Mouse (Mus musculus): Measurements from ENCODE around the gene Evc2. TPM values are rescaled to one million over a fixed set of nuclear protein-coding genes. Genes with fewer than 3 reads are reported as not detected.

Evc2 gene
- polyA plus RNA-seq, 1 experiment from 2014 or later = 21.6 TPM

- Histone ChIP-seq H3K4me3 (ENCODE audit: low read depth, low read length) (no peak overlapping the region), H3K4me2 (no peak overlapping the region), H3K9me3 (ENCODE audit: low read depth, low read length) (no peaks in the 10 kb centered on the region), H3K27ac (ENCODE audit: low read depth) (no peak overlapping the region), H3K27me3 (ENCODE audit: insufficient read depth, low read length) (no peaks in the 10 kb centered on the region), H3K36me3 (ENCODE audit: insufficient read depth) (peaks cover 34% of the 10 kb centered on the region; the same call in 1 of the 2 replicates), H3K4me1 (ENCODE audit: insufficient read depth) (no peaks in the 10 kb centered on the region), H3K9ac (no peak overlapping the region)
- no peak for TF ChIP-seq CTCF (IDR thresholded peaks at IDR 0.05; ENCODE audit: low read depth)
- ATAC-seq (ENCODE audit: insufficient read depth) (no peak), DNase-seq (no peak)
- WGBS = 63% methylated on average over 4 of the region's 5 CpGs
Observed at GRCm38 (mm10) chr5:37362618-37363017, 24.3 kb downstream of the Evc2 start.

- Histone ChIP-seq H3K27me3 (ENCODE audit: insufficient read depth, low read length) (no peaks in the 10 kb centered on the region), H3K4me2 (no peak overlapping the region), H3K27ac (ENCODE audit: low read depth) (no peak overlapping the region), H3K4me1 (ENCODE audit: insufficient read depth) (no peaks in the 10 kb centered on the region), H3K9me3 (ENCODE audit: low read depth, low read length) (no peaks in the 10 kb centered on the region), H3K9ac (no peak overlapping the region), H3K36me3 (ENCODE audit: insufficient read depth) (peaks cover 35% of the 10 kb centered on the region; the same call in 1 of the 2 replicates), H3K4me3 (ENCODE audit: low read depth, low read length) (no peak overlapping the region)
- DNase-seq (no peak), ATAC-seq (ENCODE audit: insufficient read depth) (no peak)
- no peak for TF ChIP-seq CTCF (IDR thresholded peaks at IDR 0.05; ENCODE audit: low read depth)
- 49% methylated on average over 5 of the region's 5 CpGs for whole genome bisulfite sequencing
Observed at GRCm38 (mm10) chr5:37363284-37363683, 25.0 kb downstream of the Evc2 start.

- H3K4me3 ChIP-seq (ENCODE audit: low read depth, low read length) = no peak overlapping the region
- H3K27me3 ChIP-seq (ENCODE audit: insufficient read depth, low read length) = no peaks in the 10 kb centered on the region
- H3K9ac ChIP-seq = no peak overlapping the region
- no peaks in the 10 kb centered on the region for H3K4me1 ChIP-seq (ENCODE audit: insufficient read depth)
- DNase-seq (no peak), ATAC-seq (ENCODE audit: insufficient read depth) (no peak)
- H3K27ac ChIP-seq (ENCODE audit: low read depth) = no peak overlapping the region
- TF ChIP-seq CTCF (IDR thresholded peaks at IDR 0.05; ENCODE audit: low read depth) = no peak
- peaks cover 33% of the 10 kb centered on the region; the same call in 1 of the 2 replicates for H3K36me3 ChIP-seq (ENCODE audit: insufficient read depth)
- H3K9me3 ChIP-seq (ENCODE audit: low read depth, low read length) = no peaks in the 10 kb centered on the region
- no peak overlapping the region for H3K4me2 ChIP-seq
Observed at GRCm38 (mm10) chr5:37365751-37366150, 27.5 kb downstream of the Evc2 start.

GRCm38 (mm10) chr5:37368796-37369195 lies 30.5 kb downstream of the Evc2 start:
- DNase-seq = no peak
- 83% methylated on average over 8 of the region's 8 CpGs for WGBS

GRCm38 (mm10) chr5:37377376-37377775 lies 39.1 kb downstream of the Evc2 start:
- Histone ChIP-seq H3K27ac (ENCODE audit: low read depth) (no peak overlapping the region), H3K9me3 (ENCODE audit: low read depth, low read length) (no peaks in the 10 kb centered on the region), H3K4me3 (ENCODE audit: low read depth, low read length) (no peak overlapping the region), H3K36me3 (ENCODE audit: insufficient read depth) (peaks cover 76% of the 10 kb centered on the region), H3K4me2 (no peak overlapping the region), H3K9ac (no peak overlapping the region), H3K27me3 (ENCODE audit: insufficient read depth, low read length) (no peaks in the 10 kb centered on the region), H3K4me1 (ENCODE audit: insufficient read depth) (no peaks in the 10 kb centered on the region)
- TF ChIP-seq CTCF (IDR thresholded peaks at IDR 0.05; ENCODE audit: low read depth) = no peak
- WGBS = 84% methylated on average over 7 of the region's 7 CpGs
- ATAC-seq (ENCODE audit: insufficient read depth) (no peak), DNase-seq (no peak)

More at GRCm38 (mm10) chr5:37368796-37369195, 30.5 kb downstream of the Evc2 start:
- no peak for TF ChIP-seq CTCF (IDR thresholded peaks at IDR 0.05; ENCODE audit: low read depth)
- Histone ChIP-seq H3K27me3 (ENCODE audit: insufficient read depth, low read length) (no peaks in the 10 kb centered on the region), H3K27ac (ENCODE audit: low read depth) (no peak overlapping the region), H3K4me3 (ENCODE audit: low read depth, low read length) (no peak overlapping the region), H3K9ac (no peak overlapping the region), H3K4me1 (ENCODE audit: insufficient read depth) (no peaks in the 10 kb centered on the region), H3K4me2 (no peak overlapping the region), H3K36me3 (ENCODE audit: insufficient read depth) (peaks cover 49% of the 10 kb centered on the region; the same call in 1 of the 2 replicates), H3K9me3 (ENCODE audit: low read depth, low read length) (no peaks in the 10 kb centered on the region)
- no peak for ATAC-seq (ENCODE audit: insufficient read depth)

- TF ChIP-seq CTCF (IDR thresholded peaks at IDR 0.05; ENCODE audit: low read depth) = no peak
- 97% methylated on average over 4 of the region's 4 CpGs for WGBS
- H3K9me3 ChIP-seq (ENCODE audit: low read depth, low read length) = no peaks in the 10 kb centered on the region
- ATAC-seq (ENCODE audit: insufficient read depth) (no peak), DNase-seq (no peak)
- no peak overlapping the region for H3K4me3 ChIP-seq (ENCODE audit: low read depth, low read length)
- H3K4me2 ChIP-seq = no peak overlapping the region
- peaks cover 70% of the 10 kb centered on the region for H3K36me3 ChIP-seq (ENCODE audit: insufficient read depth)
- no peak overlapping the region for H3K9ac ChIP-seq
- H3K27me3 ChIP-seq (ENCODE audit: insufficient read depth, low read length) = no peaks in the 10 kb centered on the region
- no peaks in the 10 kb centered on the region for H3K4me1 ChIP-seq (ENCODE audit: insufficient read depth)
- no peak overlapping the region for H3K27ac ChIP-seq (ENCODE audit: low read depth)
Observed at GRCm38 (mm10) chr5:37380641-37381040, 42.3 kb downstream of the Evc2 start.

GRCm38 (mm10) chr5:37383570-37383969 lies 45.3 kb downstream of the Evc2 start:
- no peak overlapping the region for H3K4me3 ChIP-seq (ENCODE audit: low read depth, low read length)
- no peak overlapping the region for H3K27ac ChIP-seq (ENCODE audit: low read depth)
- no peaks in the 10 kb centered on the region for H3K4me1 ChIP-seq (ENCODE audit: insufficient read depth)
- DNase-seq = no peak
- 91% methylated on average over 3 of the region's 3 CpGs for WGBS
- peaks cover 76% of the 10 kb centered on the region for H3K36me3 ChIP-seq (ENCODE audit: insufficient read depth)
- H3K9me3 ChIP-seq (ENCODE audit: low read depth, low read length) = no peaks in the 10 kb centered on the region
- ATAC-seq (ENCODE audit: insufficient read depth) = no peak
- H3K4me2 ChIP-seq = no peak overlapping the region
- no peaks in the 10 kb centered on the region for H3K27me3 ChIP-seq (ENCODE audit: insufficient read depth, low read length)
- H3K9ac ChIP-seq = no peak overlapping the region
- peak; percentile 29 for TF ChIP-seq CTCF (IDR thresholded peaks at IDR 0.05; ENCODE audit: low read depth)

GRCm38 (mm10) chr5:37388646-37389045 lies 50.3 kb downstream of the Evc2 start:
- Histone ChIP-seq H3K9me3 (ENCODE audit: low read depth, low read length) (no peaks in the 10 kb centered on the region), H3K27ac (ENCODE audit: low read depth) (no peak overlapping the region), H3K36me3 (ENCODE audit: insufficient read depth) (peaks cover 60% of the 10 kb centered on the region), H3K27me3 (ENCODE audit: insufficient read depth, low read length) (no peaks in the 10 kb centered on the region), H3K4me2 (no peak overlapping the region), H3K9ac (no peak overlapping the region), H3K4me3 (ENCODE audit: low read depth, low read length) (no peak overlapping the region), H3K4me1 (ENCODE audit: insufficient read depth) (no peaks in the 10 kb centered on the region)
- no peak for TF ChIP-seq CTCF (IDR thresholded peaks at IDR 0.05; ENCODE audit: low read depth)
- 82% methylated on average over 3 of the region's 3 CpGs for WGBS
- ATAC-seq (ENCODE audit: insufficient read depth) (no peak), DNase-seq (no peak)
